In the genomic region with DNA sequence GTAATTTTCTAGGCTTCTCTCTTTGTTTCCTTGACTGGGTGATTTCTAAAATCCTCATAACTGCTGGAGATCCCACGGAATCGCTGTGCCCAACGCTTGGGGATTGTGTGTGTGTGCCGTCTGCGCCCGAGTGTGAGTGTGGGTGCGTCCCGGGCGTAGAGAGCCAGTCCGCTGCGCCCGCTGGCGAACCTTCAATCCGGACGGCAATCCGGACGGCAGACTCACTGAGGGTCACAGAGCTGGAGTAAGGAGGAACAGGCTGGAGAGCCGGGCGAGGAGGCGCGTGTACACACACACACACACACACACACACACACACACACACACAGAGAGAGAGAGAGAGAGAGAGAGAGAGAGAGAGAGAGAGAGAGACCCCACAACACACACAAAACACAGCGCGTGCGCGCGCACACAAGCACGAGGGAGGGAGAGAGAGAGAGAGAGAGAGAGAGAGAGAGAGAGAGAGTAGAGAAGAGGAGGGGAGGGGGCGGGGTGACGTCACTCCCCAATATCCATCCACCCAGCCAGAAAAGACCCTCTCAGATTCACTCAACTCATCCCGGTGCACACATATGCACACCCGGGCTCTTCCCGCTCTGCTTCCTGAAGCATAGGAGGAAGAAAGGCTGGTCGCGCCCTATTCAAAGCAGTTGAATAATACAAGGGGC, we compare ENCODE assay signal across 7 mouse cellular contexts.
DNase-seq lines count a peak whose midpoint lies in the region; ATAC-seq lines count a peak whose summit lies in the region.

No protein-coding gene starts in this region.

- H3K9ac ChIP-seq in intestine, embryonic 15.5 days: peak overlapping the region; percentile 85
- peak overlapping the region; percentile 70 for H3K9ac ChIP-seq in liver, embryonic 11.5 days (ENCODE audit: low read depth, low read length)

- peak overlapping the region; percentile 71 for H3K4me3 ChIP-seq in intestine, embryonic 15.5 days (replicated peaks)
- peak overlapping the region; percentile 67 for H3K4me3 ChIP-seq in liver, embryonic 11.5 days (ENCODE audit: low read depth, low read length)

- no peaks in the 10 kb centered on the region for H3K27me3 ChIP-seq in intestine, embryonic 15.5 days (replicated peaks)
- H3K27me3 ChIP-seq in liver, embryonic 11.5 days (replicated peaks; ENCODE audit: control insufficient read depth, insufficient read depth, low read length): peaks cover 30% of the 10 kb centered on the region

- H3K4me1 ChIP-seq in intestine, embryonic 15.5 days (replicated peaks): no peaks in the 10 kb centered on the region
- no peaks in the 10 kb centered on the region for H3K4me1 ChIP-seq in liver, embryonic 11.5 days (replicated peaks; ENCODE audit: control insufficient read depth, insufficient read depth, low read length)

- DNase-seq in adrenal gland, postnatal 25 days: peak; percentile 71
- DNase-seq in cerebellum, postnatal 36 days: peak; percentile 66 to 71
- DNase-seq in gastrocnemius, postnatal 10 days: peak; percentile 60
- DNase-seq in liver, embryonic 11.5 days (ENCODE audit: low spot score): peak; percentile 41
- DNase-seq in neural tube, embryonic 10.5 days (ENCODE audit: extremely low spot score, low spot score): peak; percentile 81
- peak; percentile 38 to 44 for DNase-seq in urinary bladder, postnatal 36 days (ENCODE audit: low spot score in 2 of 2)

- H3K9me3 ChIP-seq in intestine, embryonic 15.5 days: no peaks in the 10 kb centered on the region
- H3K9me3 ChIP-seq in liver, embryonic 11.5 days (ENCODE audit: control insufficient read depth, low read length): no peaks in the 10 kb centered on the region

- H3K27ac ChIP-seq in intestine, embryonic 15.5 days: peak overlapping the region; percentile 91
- H3K27ac ChIP-seq in liver, embryonic 11.5 days (ENCODE audit: low read depth, low read length): peak overlapping the region; percentile 73; the same call in 1 of the 2 replicates

- no peaks in the 10 kb centered on the region for H3K36me3 ChIP-seq in intestine, embryonic 15.5 days
- no peaks in the 10 kb centered on the region for H3K36me3 ChIP-seq in liver, embryonic 11.5 days (ENCODE audit: control insufficient read depth, insufficient read depth, low read length)

- peak overlapping the region; percentile 90 for H3K4me2 ChIP-seq in intestine, embryonic 15.5 days (replicated peaks)
- peak overlapping the region; percentile 74 for H3K4me2 ChIP-seq in liver, embryonic 11.5 days

- WGBS in intestine, embryonic 15.5 days: under 1% methylated on average over 34 of the region's 34 CpGs
- WGBS in liver, embryonic 11.5 days: 1% methylated on average over 31 of the region's 34 CpGs

- ATAC-seq in intestine, embryonic 15.5 days: peak; percentile 83
- ATAC-seq in liver, embryonic 11.5 days (replicated peaks; ENCODE audit: low FRiP score): peak; percentile 56

Comparison
In these comparisons a context has a peak if more than half of its experiments do, and no peak if none do; other contexts are left out.
1. Peak in every context shown above with its lines: DNase-seq, ATAC-seq, H3K4me3 ChIP-seq and H3K27ac ChIP-seq.